Mouse (Mus musculus): ENCODE results near the gene Dclre1c.
"Not testable (repeated sequence)": the region's sequence is repeated elsewhere in the genome, so short reads cannot be mapped to it uniquely, and the experiment has no call there.

Gene Dclre1c

GRCm38 (mm10) chr2:3423841-3424578 is at the start of gene Dclre1c:
Dclre1c (plus strand) TSS chr2:3424131.
- DNase-seq (ENCODE audit: low spot score in 2 of 2) = peak; percentile 86 to 88

- DNase-seq (ENCODE audit: low spot score in 2 of 2) = no peak
These were observed 36.6 kb upstream of the Dclre1c start for GRCm38 (mm10) chr2:3387105-3387860.

GRCm38 (mm10) chr2:3391945-3392344 is 32.0 kb upstream of the Dclre1c start:
- no peak for DNase-seq (ENCODE audit: low spot score in 2 of 2)

GRCm38 (mm10) chr2:3397110-3397509 is 26.8 kb upstream of the Dclre1c start, which contains the start of gene Olah:
Olah (minus strand) TSS chr2:3397210.
- not testable (repeated sequence) for DNase-seq (ENCODE audit: low spot score in 2 of 2)

GRCm38 (mm10) chr2:3405981-3406380 is 17.9 kb upstream of the Dclre1c start:
- DNase-seq (ENCODE audit: low spot score in 2 of 2) = no peak

GRCm38 (mm10) chr2:3407756-3408155 is 16.2 kb upstream of the Dclre1c start:
- no peak for DNase-seq (ENCODE audit: low spot score in 2 of 2)

- DNase-seq (ENCODE audit: low spot score in 2 of 2) = peak; percentile 42 to 64
These were observed 9.7 kb upstream of the Dclre1c start for GRCm38 (mm10) chr2:3414241-3414640.

GRCm38 (mm10) chr2:3415676-3416075 is 8.3 kb upstream of the Dclre1c start:
- DNase-seq (ENCODE audit: low spot score in 2 of 2) = no peak

- DNase-seq (ENCODE audit: low spot score in 2 of 2) = peak; percentile 89 to 94
These were observed 5.0 kb upstream of the Dclre1c start for GRCm38 (mm10) chr2:3418883-3419431.

- no peak for DNase-seq (ENCODE audit: low spot score in 2 of 2)
These were observed 3.8 kb upstream of the Dclre1c start for GRCm38 (mm10) chr2:3420157-3420556.

GRCm38 (mm10) chr2:3422548-3422947 is 1.4 kb upstream of the Dclre1c start, which contains the start of gene Meig1:
Meig1 (minus strand) TSS chr2:3422648.
- no peak for DNase-seq (ENCODE audit: low spot score in 2 of 2)

GRCm38 (mm10) chr2:3424579-3424910 is 614 bp downstream of the Dclre1c start:
- DNase-seq (ENCODE audit: low spot score in 2 of 2) = no peak

- no peak for DNase-seq (ENCODE audit: low spot score in 2 of 2)
These were observed 7.0 kb downstream of the Dclre1c start for GRCm38 (mm10) chr2:3430956-3431355.

GRCm38 (mm10) chr2:3435369-3436061 is 11.6 kb downstream of the Dclre1c start:
- no peak for DNase-seq (ENCODE audit: low spot score in 2 of 2)

GRCm38 (mm10) chr2:3437956-3438355 is 14.0 kb downstream of the Dclre1c start:
- no peak for DNase-seq (ENCODE audit: low spot score in 2 of 2)

- DNase-seq (ENCODE audit: low spot score in 2 of 2) = no peak
These were observed 20.3 kb downstream of the Dclre1c start for GRCm38 (mm10) chr2:3444206-3444605.

- no peak for DNase-seq (ENCODE audit: low spot score in 2 of 2)
These were observed 22.1 kb downstream of the Dclre1c start for GRCm38 (mm10) chr2:3445984-3446383.

- peak; percentile 15 to 19 for DNase-seq (ENCODE audit: low spot score in 2 of 2)
These were observed 25.5 kb downstream of the Dclre1c start for GRCm38 (mm10) chr2:3449431-3449830.

- DNase-seq (ENCODE audit: low spot score in 2 of 2) = no peak
These were observed 29.2 kb downstream of the Dclre1c start for GRCm38 (mm10) chr2:3453096-3453495.

GRCm38 (mm10) chr2:3456590-3456989 is 32.7 kb downstream of the Dclre1c start:
- DNase-seq (ENCODE audit: low spot score in 2 of 2) = no peak

- DNase-seq (ENCODE audit: low spot score in 2 of 2) = no peak
These were observed 50.0 kb downstream of the Dclre1c start for GRCm38 (mm10) chr2:3473891-3474290.

- peak; percentile 38 to 58 for DNase-seq (ENCODE audit: low spot score in 2 of 2)
These were observed 50.5 kb downstream of the Dclre1c start for GRCm38 (mm10) chr2:3474361-3474805.

Data from frontal cortex, postnatal 14 days (tissue).